ENCODE assay signal across 8 mouse cellular contexts in genomic region chr10:86463538-86464199, GRCm38 (mm10). TPM values are rescaled to one million over a fixed set of nuclear protein-coding genes. Genes with fewer than 3 reads are reported as not detected.
DNase-seq lines count a peak whose midpoint lies in the region; ATAC-seq and TF ChIP-seq lines count a peak whose summit lies in the region.

No protein-coding gene starts in this region.

- ATAC-seq in megakaryocyte-erythroid progenitor cell, adult 5-6 weeks (replicated peaks; ENCODE audit: low FRiP score, low TSS enrichment, poor library complexity, severe bottlenecking) = peak; percentile 84
- no peak for ATAC-seq in activated CD4-positive, CD25-positive, alpha-beta regulatory T cell, adult 4 months

- peak; percentile 87 for TF ChIP-seq CTCF in cortical plate, adult 2 months (IDR thresholded peaks at IDR 0.05; ENCODE audit: extremely low read depth, insufficient read depth, low read length)

- no peak overlapping the region for H3K27ac ChIP-seq in cortical plate, adult 2 months (ENCODE audit: insufficient read depth, low read length)

- peak; percentile 46 for DNase-seq in adrenal gland, adult 8-10 months
- peak; percentile 88 for DNase-seq in gastrocnemius, postnatal 10 days
- DNase-seq in hindlimb bud, embryonic 11.5 days (ENCODE audit: extremely low spot score, low read depth, low spot score) = peak; percentile 68
- DNase-seq in left cerebral cortex, adult 18-20 months (ENCODE audit: low spot score in 2 of 2) = peak; percentile 85 to 88
- peak; percentile 88 for DNase-seq in right cerebral cortex, postnatal 4 days

- no peak overlapping the region for H3K4me3 ChIP-seq in cortical plate, adult 2 months (ENCODE audit: insufficient read depth, low read length)

- no peaks in the 10 kb centered on the region for H3K4me1 ChIP-seq in cortical plate, adult 2 months (ENCODE audit: control insufficient read depth, insufficient read depth, low read length)

- TF ChIP-seq POLR2A in cortical plate, adult 2 months (IDR thresholded peaks at IDR 0.05; ENCODE audit: extremely low read depth, insufficient read depth, low read length) = no peak

RNA-seq across cellular contexts. Expression of gene Syn3, which starts 35.0 kb away (rescaled TPM):
- 1 to 10 TPM; 3.7 to 5.7 (median 4.2) TPM for total RNA-seq in adrenal gland, adult 8-10 months (2022)
- polyA plus RNA-seq in cortical plate, adult 2 months (2012; rRNA removed) = 7.1 and 7.5 TPM in 2 replicates
- under 1 TPM; 0.33 to 0.43 TPM for total RNA-seq in gastrocnemius, postnatal 10 days (2021)
- 10 to 100 TPM; 23.0 to 27.5 TPM for total RNA-seq in left cerebral cortex, adult 18-20 months (2021)
- total RNA-seq in megakaryocyte-erythroid progenitor cell, adult 5-6 weeks (2014; fragmentation: Nextera tagmentation) = 0.32 and 0.59 TPM in 2 replicates
- total RNA-seq in megakaryocyte-erythroid progenitor cell, adult 5-6 weeks (2017) = 0.08 and 0.14 TPM in 2 replicates
- polyA plus RNA-seq in activated CD4-positive, CD25-positive, alpha-beta regulatory T cell, adult 4 months (2017; shearing (Covaris generic)) = under 1 TPM in 1 of 2 experiments, not detected in 1; 0.26 TPM
